Mouse (Mus musculus) hindbrain, embryonic 14.5 days (tissue): ENCODE measurements around the gene Ift20. TPM values are rescaled to one million over a fixed set of nuclear protein-coding genes. Genes with fewer than 3 reads are reported as not detected.

Experiments used
- ATAC-seq: fragments of 200-750 bp; cut with Nextera tagmentation; 2 replicates; pipeline ENCODE4 v1.8.0; 2017; ENCODE audit warnings: moderate number of reproducible peaks, mild to moderate bottlenecking, moderate TSS enrichment, moderate library complexity; ENCODE audit not compliant: low FRiP score
- DNase-seq: peaks from one replicate; pipeline ENCODE4 v3.0.0-alpha.2; 2015; ENCODE audit warnings: low spot score
- H3K27ac ChIP-seq: fragments of 300-500 bp; sonication (generic); 2 replicates; pipeline ENCODE4 v1.5.1; 2014; ENCODE audit warnings: mild to moderate bottlenecking, moderate library complexity
- H3K27me3 ChIP-seq: fragments of 300-500 bp; sonication (generic); 2 replicates; pipeline ENCODE4 v1.6.1; 2014; ENCODE audit warnings: mild to moderate bottlenecking, low read length, mixed read lengths; ENCODE audit not compliant: control insufficient read depth, insufficient read depth
- H3K36me3 ChIP-seq: fragments of 300-500 bp; sonication (generic); replicated peaks from 2 replicates; pipeline ENCODE4 v1.6.1; 2014; ENCODE audit not compliant: control insufficient read depth, insufficient read depth
- H3K4me1 ChIP-seq: fragments of 300-500 bp; sonication (generic); replicated peaks from 2 replicates; pipeline ENCODE4 v1.6.1; 2014; ENCODE audit warnings: antibody characterized with exemption, low read length, mixed read lengths; ENCODE audit not compliant: control insufficient read depth, insufficient read depth
- H3K4me2 ChIP-seq: fragments of 300-500 bp; sonication (generic); replicated peaks from 2 replicates; pipeline ENCODE4 v1.6.1; 2014; ENCODE audit warnings: mild to moderate bottlenecking, moderate library complexity
- H3K4me3 ChIP-seq: fragments of 300-500 bp; sonication (generic); replicated peaks from 2 replicates; pipeline ENCODE4 v1.5.1; 2014; ENCODE audit warnings: mild to moderate bottlenecking, low read length
- H3K9ac ChIP-seq: fragments of 300-500 bp; sonication (generic); 2 replicates; pipeline ENCODE4 v1.6.1; 2014
- H3K9me3 ChIP-seq: fragments of 300-500 bp; sonication (generic); 2 replicates; pipeline ENCODE4 v1.6.1; 2016; ENCODE audit warnings: low read length; ENCODE audit not compliant: control insufficient read depth
- WGBS: fragments of 180-500 bp; shearing (Covaris S2); extraction: QIAGEN DNeasy Blood & Tissue Kit; methylation state at CpG from one replicate; pipeline ENCODE4 v1.1.7; 2014; 5-methylcytosine and 5-hydroxymethylcytosine counted together
- polyA plus RNA-seq: library from polyadenylated mRNA; unstranded; fragments of >200 nt; fragmentation: Nextera tagmentation; extraction: Ambion mirVana; gene quantifications from 2 replicates; pipeline ENCODE4 v1.2.1, GENCODE M21; 2014

Gene Ift20
- polyA plus RNA-seq, 1 experiment from 2014 or later, result 123 TPM

DNA sequence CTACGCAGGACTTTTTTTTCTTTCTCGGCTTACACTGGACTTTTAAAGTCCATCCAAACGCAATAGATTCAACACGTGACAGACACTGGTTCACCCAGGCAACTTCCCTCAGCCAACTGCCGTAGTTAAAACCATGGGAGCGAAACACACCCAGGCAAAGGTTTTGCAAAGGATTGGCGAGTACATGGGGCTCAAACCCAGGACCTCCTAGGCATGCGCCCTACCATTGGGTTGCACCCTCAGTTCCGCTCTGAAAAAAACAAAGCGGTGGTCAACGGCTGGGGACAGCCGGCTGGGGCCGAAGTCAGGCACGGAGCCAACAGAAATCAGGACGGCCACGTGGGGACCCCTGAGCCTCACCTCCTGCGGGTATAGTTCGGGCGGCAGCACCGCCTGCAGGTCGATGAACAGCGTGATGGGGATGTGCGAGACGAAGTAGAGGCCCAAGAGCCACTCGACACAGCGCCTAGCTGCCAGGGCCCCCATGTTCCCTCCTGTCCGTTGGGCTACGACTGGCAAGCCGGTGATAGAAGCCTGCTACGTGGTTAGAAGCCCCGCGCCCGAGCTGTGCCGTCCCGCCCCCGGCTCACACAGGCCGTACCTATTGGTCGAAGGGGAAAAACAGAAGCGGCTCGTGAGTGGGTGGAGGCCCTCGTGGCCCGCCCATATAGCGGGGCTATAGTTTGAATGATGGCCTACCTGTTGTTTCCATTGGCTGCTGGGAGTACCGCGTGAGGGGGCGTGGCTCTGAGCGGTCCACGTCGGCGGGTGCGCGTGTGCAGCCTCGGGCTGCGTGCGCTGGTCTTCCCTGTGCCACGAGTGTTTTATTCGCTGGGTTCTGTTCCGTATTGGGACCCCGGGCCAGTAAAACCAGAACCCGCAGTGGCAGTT is 14.3 kb downstream of the Ift20 start, which contains the start of gene Tmem97:
Gene Tmem97, minus strand, starts transcription at position 610 of the 891 bp plus-strand sequence.
- H3K4me3 ChIP-seq, result peak within 1 kb of the TSS; percentile 66
- H3K36me3 ChIP-seq, result no peaks in the 10 kb centered on the region
- DNase-seq (peak; percentile 95), ATAC-seq (peak; percentile 100)
- H3K4me1 ChIP-seq, result peaks cover 11% of the 10 kb centered on the region
- no peaks in the 10 kb centered on the region for H3K27me3 ChIP-seq
- H3K27ac ChIP-seq, result peak within 1 kb of the TSS; percentile 82
- H3K9me3 ChIP-seq, result peaks cover 10% of the 10 kb centered on the region; the same call in 1 of the 2 replicates
- WGBS, result under 1% methylated on average over 60 of the region's 60 CpGs
- peak within 1 kb of the TSS; percentile 89 for H3K4me2 ChIP-seq
- peak within 1 kb of the TSS; percentile 71 for H3K9ac ChIP-seq

- Histone ChIP-seq H3K36me3 (no peaks in the 10 kb centered on the region), H3K4me1 (peaks cover 11% of the 10 kb centered on the region), H3K9me3 (peaks cover 10% of the 10 kb centered on the region; the same call in 1 of the 2 replicates), H3K9ac (peak overlapping the region; percentile 51), H3K27ac (peak overlapping the region; percentile 82), H3K4me3 (peak overlapping the region; percentile 66), H3K27me3 (no peaks in the 10 kb centered on the region), H3K4me2 (peak overlapping the region; percentile 89)
- DNase-seq (no peak), ATAC-seq (peak; percentile 22)
- 35% methylated on average over 6 of the region's 6 CpGs for WGBS
These were observed 14.9 kb downstream of the Ift20 start for GRCm38 (mm10) chr11:78551059-78551398.

DNA sequence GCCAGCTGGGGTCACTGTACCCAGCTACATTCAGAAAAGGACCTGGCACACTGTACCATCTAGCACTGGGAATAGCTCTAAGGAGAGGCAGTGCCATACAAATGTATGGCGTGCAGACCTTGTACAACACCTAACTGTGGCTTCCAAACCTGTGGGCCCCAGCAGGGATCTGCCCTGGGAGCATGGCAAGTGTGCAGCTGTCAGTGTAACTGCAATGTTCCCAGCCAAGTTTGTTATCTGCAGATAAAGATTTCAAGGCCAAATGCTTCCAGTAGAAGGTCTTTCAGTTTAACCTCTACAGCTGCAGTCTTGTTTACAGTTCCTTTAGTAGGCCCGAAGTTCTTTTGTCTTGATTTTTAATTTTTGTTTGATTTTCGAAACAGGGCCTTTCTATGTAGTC is 19.5 kb downstream of the Ift20 start:
- WGBS, result 85% methylated on average over 3 of the region's 3 CpGs
- Histone ChIP-seq H3K36me3 (no peaks in the 10 kb centered on the region), H3K4me3 (no peak overlapping the region), H3K27ac (no peak overlapping the region), H3K9ac (no peak overlapping the region), H3K9me3 (peaks cover 10% of the 10 kb centered on the region; the same call in 1 of the 2 replicates), H3K4me1 (no peaks in the 10 kb centered on the region; the same call in 1 of the 2 replicates), H3K4me2 (no peak overlapping the region), H3K27me3 (no peaks in the 10 kb centered on the region)
- no peak for ATAC-seq
- DNase-seq, result no peak

- Histone ChIP-seq H3K9me3 (peaks cover 10% of the 10 kb centered on the region; the same call in 1 of the 2 replicates), H3K27ac (no peak overlapping the region), H3K4me3 (no peak overlapping the region), H3K4me1 (no peaks in the 10 kb centered on the region; the same call in 1 of the 2 replicates), H3K36me3 (no peaks in the 10 kb centered on the region), H3K9ac (no peak overlapping the region), H3K4me2 (no peak overlapping the region), H3K27me3 (no peaks in the 10 kb centered on the region)
- DNase-seq (no peak), ATAC-seq (no peak)
- 92% methylated on average over 4 of the region's 4 CpGs for WGBS
These were observed 19.9 kb downstream of the Ift20 start for GRCm38 (mm10) chr11:78556070-78556469.

- Histone ChIP-seq H3K9me3 (peaks cover 10% of the 10 kb centered on the region; the same call in 1 of the 2 replicates), H3K36me3 (no peaks in the 10 kb centered on the region), H3K27ac (no peak overlapping the region), H3K4me3 (no peak overlapping the region), H3K4me1 (no peaks in the 10 kb centered on the region), H3K9ac (no peak overlapping the region), H3K4me2 (no peak overlapping the region), H3K27me3 (no peaks in the 10 kb centered on the region)
- WGBS, result 60% methylated on average over 8 of the region's 8 CpGs
- DNase-seq, result no peak
- no peak for ATAC-seq
These were observed 21.1 kb downstream of the Ift20 start for GRCm38 (mm10) chr11:78557241-78557640.

GRCm38 (mm10) chr11:78560447-78560846 is 24.3 kb downstream of the Ift20 start:
- Histone ChIP-seq H3K4me3 (no peak overlapping the region), H3K9me3 (no peaks in the 10 kb centered on the region), H3K4me1 (no peaks in the 10 kb centered on the region), H3K36me3 (no peaks in the 10 kb centered on the region; the same call in 1 of the 2 replicates), H3K27me3 (no peaks in the 10 kb centered on the region), H3K9ac (no peak overlapping the region), H3K27ac (no peak overlapping the region), H3K4me2 (no peak overlapping the region)
- 15% methylated on average over 4 of the region's 4 CpGs for WGBS
- ATAC-seq, result peak; percentile 62; the same call in 1 of the 2 replicates
- DNase-seq, result peak; percentile 89

DNA sequence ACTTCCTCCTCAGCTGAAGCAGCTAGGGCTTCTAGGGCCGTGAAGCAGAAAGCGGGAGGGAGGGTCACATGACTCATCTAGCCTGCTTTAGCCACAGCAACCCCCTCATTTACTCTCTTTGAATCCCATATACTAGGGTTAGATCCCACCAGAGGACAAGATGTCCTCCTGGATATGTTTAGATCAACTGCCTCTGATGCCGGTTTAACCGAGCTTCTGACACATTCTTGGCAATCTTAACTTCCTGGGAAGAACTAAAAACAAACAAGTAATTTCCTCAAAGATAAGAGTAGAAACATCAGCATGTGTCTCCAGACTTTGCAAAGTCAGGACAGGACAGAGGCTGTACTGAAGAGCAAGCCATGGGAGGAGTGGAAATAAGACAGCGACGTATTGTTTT is 30.6 kb downstream of the Ift20 start:
- H3K4me2 ChIP-seq, result no peak overlapping the region
- ATAC-seq, result no peak
- H3K27ac ChIP-seq, result no peak overlapping the region
- H3K9me3 ChIP-seq, result no peaks in the 10 kb centered on the region
- WGBS, result 84% methylated on average over 6 of the region's 6 CpGs
- H3K36me3 ChIP-seq, result peaks cover 33% of the 10 kb centered on the region
- no peaks in the 10 kb centered on the region for H3K4me1 ChIP-seq
- H3K4me3 ChIP-seq, result no peak overlapping the region
- no peak for DNase-seq
- H3K27me3 ChIP-seq, result no peaks in the 10 kb centered on the region
- H3K9ac ChIP-seq, result no peak overlapping the region

DNA sequence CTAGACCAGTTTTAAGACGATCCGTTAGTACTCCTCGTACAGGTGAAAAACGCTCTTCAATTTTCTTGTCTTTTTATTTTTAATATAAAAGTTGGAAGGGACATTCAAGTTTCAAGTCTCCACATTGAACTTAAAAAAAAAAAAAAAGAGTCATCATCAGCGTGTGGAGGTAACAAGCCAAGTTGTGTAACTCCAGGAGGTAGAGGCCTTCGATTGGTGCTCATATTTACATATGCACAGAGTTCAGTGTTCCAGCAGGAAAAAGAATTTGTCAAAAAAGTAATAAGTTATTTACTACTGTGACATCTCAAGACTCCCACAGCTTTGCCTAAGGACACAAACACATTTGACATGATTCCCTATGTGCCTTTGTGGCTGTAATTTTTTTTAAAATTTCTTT is 31.5 kb downstream of the Ift20 start:
- 91% methylated on average over 6 of the region's 6 CpGs for WGBS
- no peak overlapping the region for H3K9ac ChIP-seq
- DNase-seq (no peak), ATAC-seq (no peak)
- H3K27me3 ChIP-seq, result no peaks in the 10 kb centered on the region
- H3K4me1 ChIP-seq, result no peaks in the 10 kb centered on the region
- H3K9me3 ChIP-seq, result no peaks in the 10 kb centered on the region
- no peak overlapping the region for H3K4me2 ChIP-seq
- H3K27ac ChIP-seq, result no peak overlapping the region
- peaks cover 42% of the 10 kb centered on the region for H3K36me3 ChIP-seq
- no peak overlapping the region for H3K4me3 ChIP-seq

- Histone ChIP-seq H3K4me2 (no peak overlapping the region), H3K36me3 (peaks cover 52% of the 10 kb centered on the region), H3K27me3 (no peaks in the 10 kb centered on the region), H3K9ac (no peak overlapping the region), H3K9me3 (no peaks in the 10 kb centered on the region), H3K27ac (no peak overlapping the region), H3K4me3 (no peak overlapping the region), H3K4me1 (no peaks in the 10 kb centered on the region)
- ATAC-seq (no peak), DNase-seq (no peak)
- WGBS, result 83% methylated on average over 10 of the region's 10 CpGs
These were observed 32.7 kb downstream of the Ift20 start for GRCm38 (mm10) chr11:78568827-78569226.
